Mouse (Mus musculus) liver, adult 2 months (tissue): ENCODE data around the gene Acadl. TPM values are rescaled to one million over a fixed set of nuclear protein-coding genes. Genes with fewer than 3 reads are reported as not detected.

Experiments used
- DNase-seq: peaks from one replicate; pipeline ENCODE4 v3.0.0-alpha.2; 2011; ENCODE audit warnings: low read depth, low spot score; ENCODE audit errors: extremely low read depth
- H3K27ac ChIP-seq: fragments of 200-500 bp; replicated peaks from 2 replicates; pipeline ENCODE4 v1.5.1; 2012; ENCODE audit warnings: low read depth, mild to moderate bottlenecking, control low read depth, inconsistent platforms, low read length; ENCODE audit not compliant: insufficient read depth
- H3K27me3 ChIP-seq: fragments of 200-500 bp; 2 replicates; pipeline ENCODE4 v1.6.1; 2012; ENCODE audit warnings: mild to moderate bottlenecking, moderate library complexity, low read length, inconsistent platforms; ENCODE audit not compliant: control insufficient read depth, insufficient read depth
- H3K36me3 ChIP-seq: fragments of 200-500 bp; 2 replicates; pipeline ENCODE4 v1.6.1; 2012; ENCODE audit warnings: low read length, inconsistent platforms; ENCODE audit not compliant: control insufficient read depth, insufficient read depth
- H3K4me1 ChIP-seq: fragments of 200-500 bp; 2 replicates; pipeline ENCODE4 v1.6.1; 2011; ENCODE audit warnings: low read length; ENCODE audit not compliant: control insufficient read depth, insufficient read depth
- H3K4me3 ChIP-seq: fragments of 200-500 bp; 2 replicates; pipeline ENCODE4 v1.5.1; 2011; ENCODE audit warnings: low read depth, mild to moderate bottlenecking, control low read depth, low read length, moderate library complexity; ENCODE audit not compliant: insufficient read depth
- H3K79me2 ChIP-seq: fragments of 200-500 bp; 2 replicates; pipeline ENCODE4 v1.6.1; 2012; ENCODE audit warnings: inconsistent platforms, mild to moderate bottlenecking, low read length, moderate library complexity; ENCODE audit not compliant: control insufficient read depth, insufficient read depth
- H3K9ac ChIP-seq: fragments of 200-500 bp; 2 replicates; pipeline ENCODE4 v1.6.1; 2012; ENCODE audit warnings: low read depth, mild to moderate bottlenecking, control low read depth, inconsistent platforms, low read length
- CTCF ChIP-seq: fragments of 200-500 bp; IDR thresholded peaks from 2 replicates; pipeline ENCODE4 v1.5.1; 2011; ENCODE audit warnings: low read depth, low read length, control low read depth
- POLR2A ChIP-seq: fragments of 200-500 bp; IDR thresholded peaks from 2 replicates; pipeline ENCODE4 v1.6.1; 2011; ENCODE audit warnings: low read length, control low read depth; ENCODE audit not compliant: insufficient read depth; ENCODE audit errors: extremely low read depth
- WGBS: fragments of 180-500 bp; shearing (Covaris S2); methylation state at CpG from one replicate; pipeline ENCODE4 v1.1.7; 2018; 5-methylcytosine and 5-hydroxymethylcytosine counted together
- polyA plus RNA-seq: library from polyadenylated mRNA; depleted of rRNA; stranded (reverse); fragments of >200 nt; gene quantifications from 2 replicates; pipeline ENCODE4 v1.2.3, GENCODE M21; 2012
- total RNA-seq: library from RNA; depleted of rRNA; stranded (reverse); fragments of >200 nt; gene quantifications from 2 replicates; pipeline ENCODE4 v1.2.3, GENCODE M21; 2014

Gene Acadl
- total and polyA plus RNA-seq, 2 experiments = 43.1 to 96.5 TPM

- H3K27ac ChIP-seq = no peak overlapping the region
- H3K27me3 ChIP-seq = no peaks in the 10 kb centered on the region
- TF ChIP-seq POLR2A (no peak), CTCF (no peak)
- no peaks in the 10 kb centered on the region for H3K36me3 ChIP-seq
- DNase-seq = peak; percentile 84
- no peak overlapping the region for H3K4me3 ChIP-seq
- 16% methylated on average over 7 of the region's 7 CpGs for WGBS
- H3K4me1 ChIP-seq = peaks cover 1% of the 10 kb centered on the region; the same call in 1 of the 2 replicates
- no peak overlapping the region for H3K9ac ChIP-seq
- H3K79me2 ChIP-seq = no peaks in the 10 kb centered on the region
Measured at GRCm38 (mm10) chr1:66871591-66871990, 8.5 kb upstream of the Acadl start.

- TF ChIP-seq POLR2A = no peak
- TF ChIP-seq CTCF = no peak
- H3K4me3 ChIP-seq = no peak overlapping the region
- no peak overlapping the region for H3K9ac ChIP-seq
- H3K27ac ChIP-seq = no peak overlapping the region
- 89% methylated on average over 4 of the region's 4 CpGs for WGBS
- no peak for DNase-seq
- H3K4me1 ChIP-seq = peaks cover 9% of the 10 kb centered on the region
- H3K27me3 ChIP-seq = no peaks in the 10 kb centered on the region
- H3K36me3 ChIP-seq = no peaks in the 10 kb centered on the region
- peaks cover 5% of the 10 kb centered on the region; the same call in 1 of the 2 replicates for H3K79me2 ChIP-seq
Measured at GRCm38 (mm10) chr1:66865633-66866032, 2.6 kb upstream of the Acadl start.

GRCm38 (mm10) chr1:66863741-66864495 lies 841 bp upstream of the Acadl start:
- H3K4me1 ChIP-seq = peaks cover 9% of the 10 kb centered on the region
- H3K36me3 ChIP-seq = peaks cover 3% of the 10 kb centered on the region; the same call in 1 of the 2 replicates
- no peak for TF ChIP-seq CTCF
- no peak for TF ChIP-seq POLR2A
- peaks cover 11% of the 10 kb centered on the region; the same call in 1 of the 2 replicates for H3K79me2 ChIP-seq
- peak overlapping the region; percentile 96 for H3K4me3 ChIP-seq
- H3K27ac ChIP-seq = no peak overlapping the region
- no peaks in the 10 kb centered on the region for H3K27me3 ChIP-seq
- no peak overlapping the region for H3K9ac ChIP-seq
- DNase-seq = peak; percentile 57
- under 1% methylated on average over 9 of the region's 9 CpGs for WGBS

GRCm38 (mm10) chr1:66861764-66862672 lies 1.1 kb downstream of the Acadl start:
- Histone ChIP-seq H3K9ac (peak overlapping the region; percentile 20; the same call in 1 of the 2 replicates), H3K4me1 (peaks cover 9% of the 10 kb centered on the region), H3K27me3 (no peaks in the 10 kb centered on the region), H3K4me3 (peak overlapping the region; percentile 96), H3K27ac (peak overlapping the region; percentile 86), H3K36me3 (peaks cover 13% of the 10 kb centered on the region; the same call in 1 of the 2 replicates), H3K79me2 (peaks cover 18% of the 10 kb centered on the region; the same call in 1 of the 2 replicates)
- 5% methylated on average over 14 of the region's 14 CpGs for WGBS
- peak; percentile 78 for DNase-seq
- no peak for TF ChIP-seq CTCF

GRCm38 (mm10) chr1:66847506-66847905 lies 15.6 kb downstream of the Acadl start:
- 96% methylated on average over 4 of the region's 4 CpGs for WGBS
- Histone ChIP-seq H3K27me3 (no peaks in the 10 kb centered on the region), H3K9ac (no peak overlapping the region), H3K4me1 (no peaks in the 10 kb centered on the region), H3K79me2 (no peaks in the 10 kb centered on the region; the same call in 1 of the 2 replicates), H3K4me3 (no peak overlapping the region), H3K27ac (no peak overlapping the region), H3K36me3 (peaks cover 65% of the 10 kb centered on the region)
- DNase-seq = no peak
- TF ChIP-seq CTCF (peak; percentile 55; the same call in 1 of the 2 replicates), POLR2A (no peak)
